Mouse (Mus musculus): ENCODE measurements at regions not wholly inside any gene's neighbourhood (a gene's known extent, or its start where the extent isn't known, plus 50 kb on each side); places are given as distances from the start of the nearest gene placed in this dataset.

GRCm38 (mm10) chr2:108701308-108701707 lies 579.2 kb upstream of the Kif18a start:
- Histone ChIP-seq H3K4me2 (no peak overlapping the region), H3K9me3 (no peaks in the 10 kb centered on the region), H3K4me1 (no peaks in the 10 kb centered on the region), H3K36me3 (replicated peaks) (no peaks in the 10 kb centered on the region), H3K27ac (no peak overlapping the region), H3K4me3 (replicated peaks) (no peak overlapping the region), H3K27me3 (no peaks in the 10 kb centered on the region), H3K9ac (no peak overlapping the region)
- WGBS = 81% methylated on average over 7 of the region's 7 CpGs
- ATAC-seq (ENCODE audit: low FRiP score) = no peak

DNA sequence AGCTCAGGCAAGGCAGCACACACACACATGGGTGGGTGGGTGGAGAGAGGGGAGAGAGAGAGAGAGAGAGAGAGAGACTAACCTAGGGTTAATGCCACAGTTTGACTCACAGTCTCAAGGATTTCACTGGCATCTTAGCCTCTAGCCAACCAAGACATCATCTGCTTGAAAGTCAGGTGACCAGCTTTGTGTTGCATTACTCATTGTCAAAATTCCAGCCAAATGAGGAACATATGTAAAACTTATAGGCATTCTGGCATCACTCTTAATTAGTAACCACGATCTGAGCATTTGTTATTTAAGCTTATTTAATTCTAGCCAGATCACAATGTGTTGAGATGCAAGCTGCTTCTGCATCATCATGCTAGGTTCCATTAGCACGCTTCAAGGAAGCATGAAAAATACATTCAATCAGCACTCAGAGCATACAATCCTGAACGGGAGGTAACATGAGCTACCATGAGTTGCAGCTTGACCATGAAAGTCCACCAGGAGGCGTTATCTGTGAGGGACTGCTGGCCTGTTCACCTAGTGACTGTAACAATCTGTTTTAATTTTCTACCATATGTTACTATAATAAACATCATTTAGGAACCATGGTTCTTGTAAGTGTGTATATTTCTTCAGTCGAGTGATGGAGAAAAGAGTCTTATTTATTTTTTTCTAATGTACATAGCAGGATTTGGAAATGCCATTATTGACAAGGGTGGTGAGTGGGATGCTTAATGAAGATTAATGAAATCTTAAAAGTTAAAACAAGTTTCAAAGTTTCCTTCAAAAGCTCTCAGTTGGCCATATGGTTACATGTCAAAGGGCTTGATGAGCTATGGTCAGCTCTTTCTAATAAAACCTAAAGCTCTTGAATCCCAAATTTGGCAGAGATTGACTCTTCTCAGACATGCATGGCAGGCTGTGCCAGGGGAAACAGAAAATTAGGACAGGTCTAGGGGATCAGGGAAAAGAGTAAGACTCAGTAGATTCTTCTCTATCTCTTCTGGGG lies 572.4 kb upstream of the Kif18a start:
- no peaks in the 10 kb centered on the region for H3K27me3 ChIP-seq
- H3K4me3 ChIP-seq (replicated peaks) = no peak overlapping the region
- H3K9ac ChIP-seq = no peak overlapping the region
- H3K27ac ChIP-seq = no peak overlapping the region
- no peak overlapping the region for H3K4me2 ChIP-seq
- H3K36me3 ChIP-seq (replicated peaks) = no peaks in the 10 kb centered on the region
- no peaks in the 10 kb centered on the region for H3K9me3 ChIP-seq
- no peaks in the 10 kb centered on the region for H3K4me1 ChIP-seq
- ATAC-seq (ENCODE audit: low FRiP score) = no peak
- WGBS = 87% methylated on average over 5 of the region's 5 CpGs

GRCm38 (mm10) chr2:108742079-108742478 lies 538.5 kb upstream of the Kif18a start:
- no peak for ATAC-seq (ENCODE audit: low FRiP score)
- Histone ChIP-seq H3K9ac (no peak overlapping the region), H3K36me3 (replicated peaks) (no peaks in the 10 kb centered on the region), H3K4me2 (no peak overlapping the region), H3K9me3 (no peaks in the 10 kb centered on the region), H3K27ac (no peak overlapping the region), H3K4me3 (replicated peaks) (no peak overlapping the region), H3K27me3 (no peaks in the 10 kb centered on the region), H3K4me1 (no peaks in the 10 kb centered on the region)
- WGBS = 86% methylated on average over 3 of the region's 3 CpGs

- H3K9me3 ChIP-seq = no peaks in the 10 kb centered on the region
- no peaks in the 10 kb centered on the region for H3K4me1 ChIP-seq
- no peak overlapping the region for H3K4me2 ChIP-seq
- no peak overlapping the region for H3K27ac ChIP-seq
- 65% methylated on average over 2 of the region's 2 CpGs for WGBS
- no peaks in the 10 kb centered on the region for H3K27me3 ChIP-seq
- H3K9ac ChIP-seq = no peak overlapping the region
- H3K4me3 ChIP-seq (replicated peaks) = no peak overlapping the region
- H3K36me3 ChIP-seq (replicated peaks) = no peaks in the 10 kb centered on the region
- no peak for ATAC-seq (ENCODE audit: low FRiP score)
Observed at GRCm38 (mm10) chr2:108743511-108743910, 537.0 kb upstream of the Kif18a start.

GRCm38 (mm10) chr2:108744797-108745196 lies 535.7 kb upstream of the Kif18a start:
- no peak overlapping the region for H3K27ac ChIP-seq
- no peaks in the 10 kb centered on the region for H3K36me3 ChIP-seq (replicated peaks)
- no peak for ATAC-seq (ENCODE audit: low FRiP score)
- H3K9ac ChIP-seq = no peak overlapping the region
- no peak overlapping the region for H3K4me2 ChIP-seq
- no peaks in the 10 kb centered on the region for H3K4me1 ChIP-seq
- no peaks in the 10 kb centered on the region for H3K9me3 ChIP-seq
- H3K27me3 ChIP-seq = no peaks in the 10 kb centered on the region
- H3K4me3 ChIP-seq (replicated peaks) = no peak overlapping the region
- WGBS = 88% methylated on average over 2 of the region's 2 CpGs

GRCm38 (mm10) chr2:108753494-108754225 lies 526.9 kb upstream of the Kif18a start:
- Histone ChIP-seq H3K36me3 (replicated peaks) (no peaks in the 10 kb centered on the region), H3K4me3 (replicated peaks) (no peak overlapping the region), H3K27me3 (no peaks in the 10 kb centered on the region), H3K4me1 (no peaks in the 10 kb centered on the region), H3K9me3 (no peaks in the 10 kb centered on the region), H3K9ac (no peak overlapping the region), H3K4me2 (no peak overlapping the region), H3K27ac (no peak overlapping the region)
- WGBS = 37% methylated on average over 3 of the region's 3 CpGs
- peak; percentile 55; the same call in 1 of the 2 replicates for ATAC-seq (ENCODE audit: low FRiP score)

DNA sequence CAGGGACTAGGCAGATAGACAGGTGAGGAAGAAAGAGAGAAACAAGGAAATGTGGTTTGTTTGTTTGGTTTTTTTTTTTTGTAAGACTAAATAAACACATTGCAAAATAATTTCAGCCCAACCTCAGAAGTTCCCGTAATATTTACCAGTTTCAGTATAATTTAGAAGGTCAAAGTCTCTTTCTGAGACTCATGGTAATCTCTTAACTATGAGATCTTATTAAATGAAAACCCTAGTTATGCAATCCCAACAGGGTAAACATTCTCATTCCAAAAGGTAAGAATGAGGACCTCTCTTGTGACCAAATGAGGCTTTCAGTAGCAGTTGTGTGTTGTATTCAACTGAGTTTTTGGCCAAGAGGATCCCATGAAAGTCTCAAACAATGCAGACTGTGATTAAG lies 524.7 kb upstream of the Kif18a start:
- no peaks in the 10 kb centered on the region for H3K4me1 ChIP-seq
- no peak for ATAC-seq (ENCODE audit: low FRiP score)
- WGBS = 96% methylated on average over 1 of the region's 1 CpGs
- H3K9ac ChIP-seq = no peak overlapping the region
- H3K9me3 ChIP-seq = no peaks in the 10 kb centered on the region
- no peak overlapping the region for H3K27ac ChIP-seq
- no peaks in the 10 kb centered on the region for H3K36me3 ChIP-seq (replicated peaks)
- no peak overlapping the region for H3K4me2 ChIP-seq
- no peak overlapping the region for H3K4me3 ChIP-seq (replicated peaks)
- no peaks in the 10 kb centered on the region for H3K27me3 ChIP-seq

DNA sequence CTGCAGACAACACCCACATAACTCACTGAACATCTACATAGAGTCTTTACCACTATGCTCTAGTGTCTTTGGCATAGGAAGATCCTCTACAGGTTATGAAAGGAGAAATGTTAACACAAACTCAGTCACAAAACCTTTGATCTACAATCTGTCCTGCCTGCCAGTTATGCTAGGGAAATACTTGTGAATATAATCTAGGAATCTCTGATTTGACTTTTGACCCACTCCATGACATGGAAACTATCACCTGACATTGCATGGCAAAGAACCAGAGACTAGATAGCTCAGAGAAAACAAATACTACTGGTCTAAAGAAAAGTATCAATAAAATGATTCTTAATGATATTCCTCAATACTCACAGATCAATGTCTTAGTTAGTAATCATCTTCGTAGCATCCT lies 524.3 kb upstream of the Kif18a start:
- WGBS = 94% methylated on average over 1 of the region's 1 CpGs

DNA sequence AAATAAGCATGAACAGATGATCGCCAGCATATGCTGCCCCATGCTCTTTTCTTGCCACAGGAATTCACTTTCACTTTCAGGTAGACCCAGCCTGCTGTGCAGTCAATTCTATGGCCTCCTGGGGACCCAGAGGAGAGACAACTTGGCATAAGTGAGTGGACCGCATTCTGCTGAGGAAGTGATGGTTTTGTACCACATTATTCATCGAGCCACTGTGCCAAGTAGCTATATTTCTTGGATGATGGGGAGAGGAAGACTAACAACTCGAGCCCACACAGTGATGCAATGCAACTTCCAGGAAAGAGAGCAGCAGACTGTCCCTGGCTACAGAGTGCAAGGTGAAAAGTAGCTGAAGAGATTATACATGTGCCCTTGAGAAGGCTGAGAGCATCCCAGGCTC lies 515.8 kb upstream of the Kif18a start:
- ATAC-seq (ENCODE audit: low FRiP score) = no peak
- Histone ChIP-seq H3K36me3 (replicated peaks) (no peaks in the 10 kb centered on the region), H3K9me3 (no peaks in the 10 kb centered on the region), H3K27me3 (no peaks in the 10 kb centered on the region), H3K4me2 (no peak overlapping the region), H3K4me1 (no peaks in the 10 kb centered on the region), H3K9ac (no peak overlapping the region), H3K27ac (no peak overlapping the region), H3K4me3 (replicated peaks) (no peak overlapping the region)
- 88% methylated on average over 4 of the region's 4 CpGs for WGBS

More for the DNA sequence above, 524.3 kb upstream of the Kif18a start:
- Histone ChIP-seq H3K4me3 (replicated peaks) (no peak overlapping the region), H3K36me3 (replicated peaks) (no peaks in the 10 kb centered on the region), H3K4me2 (no peak overlapping the region), H3K4me1 (no peaks in the 10 kb centered on the region), H3K27me3 (no peaks in the 10 kb centered on the region), H3K9me3 (no peaks in the 10 kb centered on the region), H3K9ac (no peak overlapping the region), H3K27ac (no peak overlapping the region)
- ATAC-seq (ENCODE audit: low FRiP score) = no peak

DNA sequence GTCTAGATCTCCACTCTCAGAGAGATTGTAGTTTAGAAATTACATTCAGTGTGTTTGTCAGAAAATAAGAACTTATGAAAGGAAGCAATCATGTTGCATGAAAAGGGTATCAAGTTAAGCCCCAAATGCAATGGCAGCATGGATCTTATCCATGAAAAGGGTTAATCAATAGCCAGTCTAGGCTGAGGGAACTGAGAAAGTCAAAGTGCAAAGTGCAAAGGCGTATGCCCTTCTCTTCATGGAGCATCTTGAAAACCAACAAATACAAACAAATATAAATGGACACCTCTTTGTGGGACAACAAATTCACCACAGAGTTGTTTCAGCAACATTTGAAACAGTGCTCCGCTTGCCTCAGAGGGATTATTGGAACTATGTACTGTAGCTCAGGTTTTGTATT lies 514.1 kb upstream of the Kif18a start:
- Histone ChIP-seq H3K9me3 (no peaks in the 10 kb centered on the region), H3K36me3 (replicated peaks) (no peaks in the 10 kb centered on the region), H3K9ac (no peak overlapping the region), H3K4me3 (replicated peaks) (no peak overlapping the region), H3K4me2 (no peak overlapping the region), H3K27me3 (no peaks in the 10 kb centered on the region), H3K27ac (no peak overlapping the region), H3K4me1 (no peaks in the 10 kb centered on the region)
- no peak for ATAC-seq (ENCODE audit: low FRiP score)
- 87% methylated on average over 2 of the region's 2 CpGs for WGBS

- Histone ChIP-seq H3K4me3 (replicated peaks) (no peak overlapping the region), H3K4me1 (no peaks in the 10 kb centered on the region), H3K27ac (no peak overlapping the region), H3K4me2 (no peak overlapping the region), H3K36me3 (replicated peaks) (no peaks in the 10 kb centered on the region), H3K9ac (no peak overlapping the region), H3K27me3 (no peaks in the 10 kb centered on the region), H3K9me3 (no peaks in the 10 kb centered on the region)
- ATAC-seq (ENCODE audit: low FRiP score) = no peak
- 97% methylated on average over 1 of the region's 1 CpGs for WGBS
Observed at GRCm38 (mm10) chr2:108770383-108770782, 510.2 kb upstream of the Kif18a start.

GRCm38 (mm10) chr2:108783457-108783856 lies 497.1 kb upstream of the Kif18a start:
- H3K9me3 ChIP-seq = no peaks in the 10 kb centered on the region
- H3K27ac ChIP-seq = no peak overlapping the region
- H3K4me2 ChIP-seq = no peak overlapping the region
- H3K4me1 ChIP-seq = no peaks in the 10 kb centered on the region
- no peaks in the 10 kb centered on the region for H3K36me3 ChIP-seq (replicated peaks)
- no peaks in the 10 kb centered on the region for H3K27me3 ChIP-seq
- no peak for ATAC-seq (ENCODE audit: low FRiP score)
- H3K4me3 ChIP-seq (replicated peaks) = no peak overlapping the region
- no peak overlapping the region for H3K9ac ChIP-seq
